Mouse (Mus musculus): ENCODE measurements around the gene Adamts5.

The Adamts5 gene

DNA sequence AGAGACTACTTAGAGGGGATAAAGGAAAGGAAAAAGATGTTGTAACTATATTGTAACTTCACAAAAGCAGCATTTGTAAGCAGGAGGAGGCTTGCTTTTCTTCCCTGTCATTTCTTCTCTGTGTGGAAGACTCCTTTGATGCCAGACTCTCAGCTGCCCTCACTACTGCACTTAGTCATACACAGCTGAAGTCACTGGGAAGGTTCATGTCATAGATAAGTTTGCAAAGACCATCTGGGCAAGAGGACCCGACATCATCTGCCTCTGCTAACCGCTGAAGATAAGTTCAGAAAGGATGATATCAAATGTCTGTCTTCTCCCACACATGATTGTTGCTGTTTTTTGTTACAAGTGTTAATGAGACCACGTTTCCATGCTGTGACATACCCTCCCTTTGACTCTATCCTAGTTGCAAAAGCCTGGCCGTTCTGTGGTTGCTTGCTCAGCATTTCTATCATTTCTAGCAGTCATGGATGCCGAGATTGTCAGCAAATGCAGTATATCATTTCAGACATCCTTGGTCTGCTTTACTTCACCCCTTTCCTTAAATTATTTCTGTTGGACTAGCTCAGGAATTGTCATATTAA is 79.2 kb downstream of the Adamts5 start:
- DNase-seq (ENCODE audit: low spot score), result no peak

GRCm38 (mm10) chr16:85819808-85820458 is 81.7 kb downstream of the Adamts5 start:
- DNase-seq (ENCODE audit: low spot score), result no peak

- DNase-seq (ENCODE audit: low spot score), result no peak
These were observed 87.5 kb downstream of the Adamts5 start for GRCm38 (mm10) chr16:85814116-85814515.

DNA sequence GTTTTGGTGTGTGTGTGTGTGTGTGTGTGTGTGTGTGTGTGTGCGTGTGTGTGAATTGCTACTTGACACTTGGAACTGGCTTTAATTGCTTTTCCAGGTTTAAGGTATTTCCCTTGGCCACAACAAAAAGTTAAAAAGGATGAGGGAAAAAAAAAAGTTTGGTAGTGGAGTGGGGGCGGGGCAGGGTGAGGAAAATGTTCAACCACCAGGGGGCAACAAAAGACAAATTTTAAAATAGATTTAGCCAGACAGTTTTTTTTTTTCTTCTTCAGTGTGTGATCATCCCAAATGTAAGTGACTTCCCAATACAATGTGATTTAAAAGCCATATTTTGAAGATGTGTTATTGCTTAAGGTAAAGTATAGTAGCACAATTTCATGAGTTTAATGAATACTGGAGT is 94.0 kb downstream of the Adamts5 start:
- peak; percentile 60 for DNase-seq (ENCODE audit: low spot score)

DNA sequence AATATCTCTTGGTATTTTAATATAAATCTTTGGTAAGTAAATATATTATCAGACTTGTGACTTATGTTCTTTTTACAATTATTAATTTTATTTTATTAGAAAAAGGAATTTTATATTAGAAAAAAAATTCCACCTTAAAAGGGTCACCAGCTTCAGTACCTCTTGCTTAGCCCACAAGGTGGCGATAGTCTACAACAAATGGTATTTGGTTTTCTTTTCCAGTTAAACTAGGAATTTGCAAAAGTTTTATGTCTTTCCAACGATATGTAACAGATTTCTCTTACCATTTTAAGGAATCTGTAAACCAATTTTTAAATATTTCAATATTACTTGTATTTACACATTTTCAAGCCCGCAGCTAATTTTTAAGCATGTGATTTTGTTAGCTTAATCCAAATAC is 94.6 kb downstream of the Adamts5 start:
- DNase-seq (ENCODE audit: low spot score), result peak; percentile 76
